Mouse (Mus musculus) skeletal muscle tissue, adult 2 months (tissue): ENCODE measurements around the gene Ebf1.

Experiments used
- DNase-seq: peaks from one replicate; pipeline ENCODE4 v3.0.0-alpha.2; 2012; ENCODE audit warnings: low read depth, low spot score

The Ebf1 gene

DNA sequence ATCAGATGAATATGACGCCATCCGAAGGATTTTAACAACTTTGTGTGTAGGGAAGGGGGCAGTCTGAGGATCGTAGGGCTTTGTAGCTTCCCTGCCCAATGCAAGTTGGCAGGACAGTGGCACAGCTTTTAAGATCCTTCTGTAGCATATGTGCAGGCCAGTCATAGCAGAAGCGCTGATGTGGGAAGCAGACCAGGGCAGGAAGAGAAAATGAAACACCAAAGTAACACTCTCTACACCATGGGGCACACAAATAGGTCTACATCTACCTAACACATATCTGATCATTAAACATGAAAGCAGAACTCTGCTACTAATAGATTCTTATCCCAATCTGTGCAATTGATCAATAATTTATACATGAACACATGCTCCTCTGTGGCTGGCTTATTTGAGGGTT is 277.7 kb downstream of the Ebf1 start:
- no peak for DNase-seq

DNA sequence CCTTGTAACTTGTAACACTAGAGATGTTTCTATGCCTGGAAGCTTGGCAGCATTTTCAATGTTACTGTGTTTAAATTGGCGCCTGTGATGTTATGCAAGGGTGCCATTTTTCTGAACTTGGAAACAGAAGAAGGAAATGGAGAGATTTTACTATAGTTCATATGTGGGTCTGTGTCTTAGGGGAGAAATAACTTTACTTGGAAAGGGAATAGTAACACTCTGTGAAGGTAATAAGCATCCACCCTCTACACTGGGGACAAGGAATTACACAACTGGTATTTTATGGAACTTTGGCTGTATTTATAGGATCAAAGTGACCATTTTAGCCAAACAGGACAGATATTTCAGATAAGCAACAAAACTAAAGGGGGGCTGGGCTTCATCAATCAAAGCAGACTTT is 278.8 kb downstream of the Ebf1 start:
- DNase-seq: no peak

- DNase-seq: peak; percentile 35
Observed at GRCm38 (mm10) chr11:44897140-44897665, 280.1 kb downstream of the Ebf1 start.

- DNase-seq: no peak
Observed at GRCm38 (mm10) chr11:44899554-44899953, 282.4 kb downstream of the Ebf1 start.

- DNase-seq: no peak
Observed at GRCm38 (mm10) chr11:44899965-44900364, 282.8 kb downstream of the Ebf1 start.

- DNase-seq: no peak
Observed at GRCm38 (mm10) chr11:44900496-44900895, 283.4 kb downstream of the Ebf1 start.

DNA sequence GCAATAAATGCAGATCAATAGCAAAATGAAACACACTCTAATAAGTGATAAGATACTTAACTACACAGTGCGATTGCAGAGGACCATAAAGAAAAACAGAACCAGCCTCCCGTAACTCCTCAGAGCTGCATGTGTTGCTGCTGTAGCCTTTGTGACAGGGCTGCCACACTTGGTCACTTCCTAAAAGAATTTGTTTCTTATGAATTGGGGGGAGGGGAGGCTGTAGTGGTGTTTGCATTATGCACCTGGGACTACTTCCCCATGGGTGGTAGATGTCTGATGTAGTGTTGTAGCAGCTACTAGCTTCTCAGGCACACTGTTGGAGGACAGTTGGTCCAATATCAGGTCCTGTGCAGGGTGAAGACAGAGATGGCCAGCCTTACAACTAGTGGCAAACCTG is 284.6 kb downstream of the Ebf1 start:
- DNase-seq: no peak

DNA sequence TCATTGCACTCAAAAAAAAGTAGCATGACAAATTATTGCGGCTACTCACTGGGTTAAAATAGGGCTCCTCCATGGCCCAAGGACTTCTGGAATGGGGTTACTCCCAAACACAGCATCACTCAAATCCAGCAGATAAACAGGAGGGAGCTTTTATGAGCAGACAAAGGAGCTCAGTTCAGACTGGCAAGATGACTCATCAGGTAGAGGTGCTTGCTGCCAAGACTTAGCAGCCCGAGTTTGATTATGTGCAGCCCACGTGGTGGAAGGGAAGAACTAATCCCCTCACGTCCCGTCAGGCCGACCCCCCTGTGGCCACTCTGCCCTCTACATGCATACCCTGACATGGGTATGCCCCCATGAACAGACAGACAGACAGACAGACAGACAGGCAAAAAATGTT is 285.0 kb downstream of the Ebf1 start:
- DNase-seq: no peak

DNA sequence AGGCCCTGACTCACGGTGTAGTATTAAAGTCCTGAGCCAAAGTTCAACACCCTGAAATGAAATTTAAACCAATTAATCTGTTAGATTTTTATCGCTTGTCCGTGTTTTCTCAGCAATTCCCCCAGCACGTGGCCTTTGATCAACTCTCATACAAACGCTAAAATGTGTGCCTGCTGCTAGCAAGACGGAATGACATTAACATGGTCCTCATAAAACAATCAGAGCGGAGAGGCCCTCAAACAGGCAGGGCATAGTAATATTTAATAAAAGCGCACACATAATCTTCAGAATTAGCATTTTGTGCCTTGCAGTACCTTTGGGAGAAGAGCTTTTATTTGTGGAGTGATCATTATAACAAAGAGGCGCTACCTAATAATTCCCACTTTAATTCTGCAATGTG is 287.0 kb downstream of the Ebf1 start:
- DNase-seq: no peak

DNA sequence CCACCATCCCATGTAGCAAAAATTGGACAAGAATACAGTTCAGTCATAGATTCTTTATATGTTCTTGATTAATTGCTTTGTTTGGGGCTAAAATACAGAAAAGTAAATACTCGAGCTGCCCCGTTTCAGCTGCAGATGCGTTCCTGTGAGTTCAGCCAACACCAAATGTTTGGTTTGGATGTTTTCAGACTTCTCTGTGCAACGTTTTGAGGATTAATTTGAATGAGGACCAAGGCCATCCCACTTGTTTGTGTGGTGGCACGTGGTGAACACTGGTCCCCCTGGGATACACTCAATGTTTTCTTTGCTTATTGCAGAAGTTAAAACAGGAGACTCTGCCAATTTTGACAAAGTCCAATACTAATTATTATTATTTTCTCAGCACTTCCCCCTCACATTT is 289.3 kb downstream of the Ebf1 start:
- DNase-seq: peak; percentile 50

- peak; percentile 40 for DNase-seq
Observed at GRCm38 (mm10) chr11:44911765-44912164, 294.6 kb downstream of the Ebf1 start.

GRCm38 (mm10) chr11:44913806-44914205 is 296.7 kb downstream of the Ebf1 start:
- DNase-seq: no peak

GRCm38 (mm10) chr11:44917059-44917458 is 299.9 kb downstream of the Ebf1 start:
- peak; percentile 39 for DNase-seq

DNA sequence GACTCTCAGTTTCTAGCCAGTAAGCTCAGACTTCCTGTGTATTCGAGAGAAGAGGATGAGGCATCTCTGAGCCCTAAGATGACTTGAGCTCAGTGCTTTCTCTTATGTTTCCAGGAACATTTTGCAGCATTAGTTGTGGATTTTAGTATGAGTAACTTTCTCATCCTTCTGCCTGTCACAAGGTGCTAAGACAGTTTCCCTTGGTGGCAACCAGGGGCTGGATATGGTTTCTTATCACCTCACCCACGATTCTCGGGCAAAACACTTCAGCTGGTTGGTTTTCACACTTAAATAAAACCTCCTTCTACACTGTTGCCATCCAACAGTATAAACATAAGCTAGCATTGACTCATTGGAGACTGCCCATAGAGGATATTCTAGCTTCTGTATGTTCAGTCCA is 306.0 kb downstream of the Ebf1 start:
- DNase-seq: no peak

GRCm38 (mm10) chr11:44923868-44924508 is 306.9 kb downstream of the Ebf1 start:
- no peak for DNase-seq

DNA sequence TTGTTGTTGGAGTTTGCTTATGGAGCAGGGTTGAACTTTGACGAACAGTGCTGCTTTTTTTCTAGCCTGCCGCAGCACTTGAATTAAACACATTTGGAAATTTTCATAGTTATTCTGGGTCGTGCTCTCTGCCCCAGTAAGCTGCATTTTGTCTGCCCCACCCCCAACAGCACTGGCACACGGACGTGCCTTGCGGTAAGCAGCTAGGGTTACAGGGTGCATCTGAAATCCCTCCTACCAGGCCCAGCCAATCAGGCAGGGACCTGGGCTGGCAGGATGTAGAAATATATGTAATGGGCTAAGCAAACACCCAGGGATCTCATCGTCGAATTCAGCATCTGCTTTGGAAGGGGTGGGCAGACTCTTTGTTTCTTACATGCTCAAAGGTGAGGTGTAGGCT is 307.8 kb downstream of the Ebf1 start:
- DNase-seq: no peak

GRCm38 (mm10) chr11:44925806-44926525 is 308.8 kb downstream of the Ebf1 start:
- peak; percentile 70 for DNase-seq

DNA sequence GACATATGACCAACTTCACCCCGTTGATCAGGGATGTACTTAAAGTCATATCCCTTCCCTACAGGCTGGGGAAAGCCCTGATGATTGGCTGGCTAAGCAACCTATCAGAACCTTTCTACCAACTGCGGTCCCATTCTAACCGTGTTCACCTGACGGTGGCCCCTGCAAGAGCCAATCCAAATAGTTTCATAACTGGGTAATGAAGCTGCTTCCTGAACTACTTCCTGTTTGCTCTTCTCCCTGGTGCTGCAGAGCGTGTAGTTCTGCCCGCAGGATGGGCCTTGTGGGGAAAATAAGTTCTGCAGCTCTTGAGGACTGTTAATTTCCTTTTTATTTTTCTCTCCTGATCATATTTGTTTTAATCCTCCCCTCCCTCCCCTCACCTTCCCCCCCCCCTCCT is 311.3 kb downstream of the Ebf1 start:
- DNase-seq: no peak

GRCm38 (mm10) chr11:44932942-44933483 is 315.9 kb downstream of the Ebf1 start:
- no peak for DNase-seq

DNA sequence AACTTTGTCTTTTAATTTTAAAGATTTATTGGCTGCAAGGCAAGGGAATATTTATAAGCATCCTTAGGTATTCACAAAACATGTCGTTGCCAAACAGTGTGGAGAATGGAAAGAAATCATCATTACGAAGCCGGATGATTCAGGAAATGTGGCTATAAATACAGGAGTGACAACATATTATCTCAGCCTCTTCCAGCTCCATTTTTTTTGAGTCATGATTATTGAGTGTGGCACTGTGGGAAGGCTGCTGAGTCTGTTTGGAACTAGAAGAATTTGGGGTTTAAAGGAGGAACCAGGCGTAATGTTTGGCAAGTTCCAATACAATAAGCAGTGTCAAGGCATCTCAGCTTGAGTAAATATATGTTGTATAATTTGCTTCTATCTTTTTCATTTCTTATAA is 326.7 kb downstream of the Ebf1 start:
- no peak for DNase-seq

- DNase-seq: no peak
Observed at GRCm38 (mm10) chr11:44944401-44944800, 327.3 kb downstream of the Ebf1 start.

DNA sequence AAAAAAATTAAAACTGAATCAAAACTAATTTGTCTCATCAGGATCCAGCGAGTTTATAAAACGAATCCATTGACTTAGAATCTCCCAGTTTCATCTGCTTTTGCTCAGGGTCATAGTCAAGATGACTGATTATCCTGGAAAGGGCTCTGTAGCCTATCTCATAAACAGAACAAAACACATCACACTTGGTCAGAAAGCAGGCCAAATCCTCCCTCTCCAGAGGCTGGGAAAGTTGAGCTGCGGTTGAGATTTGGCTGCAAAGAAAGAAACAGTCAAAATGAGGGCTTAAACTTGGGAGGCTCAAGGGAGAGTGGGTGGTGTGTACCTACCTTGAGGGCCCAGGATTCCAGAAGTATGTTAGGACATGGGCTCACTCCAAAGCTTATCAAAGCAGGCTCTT is 329.5 kb downstream of the Ebf1 start:
- peak; percentile 54 for DNase-seq

DNA sequence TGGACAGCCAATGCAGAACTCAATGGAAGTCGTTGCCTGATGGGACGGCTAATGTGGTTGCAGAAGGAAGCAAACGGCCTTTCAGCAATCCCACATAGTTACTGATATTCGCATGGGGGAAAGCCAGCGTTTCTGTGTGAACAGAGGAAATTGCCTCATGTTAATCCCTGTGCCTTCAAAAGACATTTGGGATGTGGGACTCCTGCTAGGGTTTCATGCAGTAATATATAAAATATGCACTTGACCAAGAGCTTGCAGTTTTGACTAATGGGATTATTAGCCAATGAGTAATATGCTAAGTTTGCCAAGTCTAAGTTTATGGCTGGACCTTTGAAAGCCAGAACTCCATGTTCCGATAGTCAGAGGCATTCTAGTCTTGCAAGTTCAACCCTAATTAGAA is 331.4 kb downstream of the Ebf1 start:
- DNase-seq: peak; percentile 73
